Mouse (Mus musculus): ENCODE measurements around the gene Vmn1r209. TPM values are rescaled to one million over a fixed set of nuclear protein-coding genes. Genes with fewer than 3 reads are reported as not detected.

The Vmn1r209 gene
- polyA plus RNA-seq, 1 experiment from 2014 or later: not detected

Other genes starting within 250 kb of the Vmn1r209 start
- not detected in 2 replicates for gene Vmn1r205, start 216.7 kb downstream of the Vmn1r209 start, polyA plus RNA-seq (2015; fragmentation: Nextera tagmentation; extraction: Ambion mirVana)
- gene Vmn1r206, start 185.4 kb downstream of the Vmn1r209 start, polyA plus RNA-seq (2015; fragmentation: Nextera tagmentation; extraction: Ambion mirVana): not detected in 2 replicates
- not detected in 2 replicates for gene Vmn1r207-ps, start 80.1 kb downstream of the Vmn1r209 start, polyA plus RNA-seq (2015; fragmentation: Nextera tagmentation; extraction: Ambion mirVana)
- gene Vmn1r208, start 32.3 kb downstream of the Vmn1r209 start, polyA plus RNA-seq (2015; fragmentation: Nextera tagmentation; extraction: Ambion mirVana): not detected in 2 replicates
- not detected in 2 replicates for gene Vmn1r210, start 21.7 kb upstream of the Vmn1r209 start, polyA plus RNA-seq (2015; fragmentation: Nextera tagmentation; extraction: Ambion mirVana)
- gene Vmn1r211, start 47.9 kb upstream of the Vmn1r209 start, polyA plus RNA-seq (2015; fragmentation: Nextera tagmentation; extraction: Ambion mirVana): not detected in 2 replicates
- not detected in 2 replicates for gene Vmn1r212, start 74.5 kb upstream of the Vmn1r209 start, polyA plus RNA-seq (2015; fragmentation: Nextera tagmentation; extraction: Ambion mirVana)
- gene Vmn1r213, start 198.0 kb upstream of the Vmn1r209 start, polyA plus RNA-seq (2015; fragmentation: Nextera tagmentation; extraction: Ambion mirVana): not detected in 2 replicates
- gene Vmn1r214, start 220.7 kb upstream of the Vmn1r209 start, polyA plus RNA-seq (2015; fragmentation: Nextera tagmentation; extraction: Ambion mirVana): not detected in 2 replicates